Mouse (Mus musculus) kidney, adult 2 months (tissue): ENCODE measurements at regions not wholly inside any gene's neighbourhood (a gene's known extent, or its start where the extent isn't known, plus 50 kb on each side); places are given as distances from the start of the nearest gene placed in this dataset.

ENCODE experiments used
- CTCF ChIP-seq: fragments of 200-500 bp; conservative IDR thresholded peaks from 2 replicates; pipeline ENCODE4 v1.5.1; 2011; ENCODE audit warnings: low read depth, mild to moderate bottlenecking, control low read depth, low read length, moderate library complexity, mixed read lengths; ENCODE audit not compliant: insufficient read depth, insufficient read length
- POLR2A ChIP-seq: fragments of 200-500 bp; IDR thresholded peaks from one replicate; pipeline ENCODE4 v1.6.1; 2011; ENCODE audit warnings: low read depth, low read length, control low read depth

- TF ChIP-seq CTCF (no peak), POLR2A (no peak)
Observed at GRCm38 (mm10) chr6:4246113-4246419, 159.3 kb upstream of the Bet1 start.
